Mouse (Mus musculus): Measurements from ENCODE around the gene Aif1l. TPM values are rescaled to one million over a fixed set of nuclear protein-coding genes. Genes with fewer than 3 reads are reported as not detected.

Gene Aif1l
- total RNA-seq, 2 experiments from 2014 or later, result 25.0 to 25.5 TPM

- DNase-seq, result no peak
These were observed 69.8 kb downstream of the Aif1l start for GRCm38 (mm10) chr2:32019704-32020103.

GRCm38 (mm10) chr2:32020229-32020628 lies 70.3 kb downstream of the Aif1l start:
- no peak for DNase-seq

Other genes with a start within 250 kb of the Aif1l start
- gene Qrfp, start 139.6 kb upstream of the Aif1l start, total RNA-seq (2021), result not detected
- under 1 TPM in 1 of 2 experiments, not detected in 1; 0.05 TPM for gene Fibcd1, start 104.1 kb upstream of the Aif1l start, total RNA-seq (2021)
- gene Lamc3, start 62.8 kb upstream of the Aif1l start, total RNA-seq (2021), result under 1 TPM; 0.25 to 0.26 TPM
- gene Nup214, start 24.3 kb downstream of the Aif1l start, total RNA-seq (2021), result 10 to 100 TPM; 27.2 to 34.6 TPM
- 10 to 100 TPM; 23.9 to 25.2 TPM for gene Fam78a, start 134.7 kb downstream of the Aif1l start, total RNA-seq (2021)
- gene Plpp7, start 145.4 kb downstream of the Aif1l start, total RNA-seq (2021), result 100 to 1,000 TPM in 1 of 2 experiments, 10 to 100 TPM in 1; 90.3 to 101 TPM
- 100 to 1,000 TPM; 104 to 111 TPM for gene Prrc2b, start 200.9 kb downstream of the Aif1l start, total RNA-seq (2021)